Mouse (Mus musculus) midbrain, embryonic 13.5 days (tissue): ENCODE measurements at regions not wholly inside any gene's neighbourhood (a gene's known extent, or its start where the extent isn't known, plus 50 kb on each side); places are given as distances from the start of the nearest gene placed in this dataset.
"Not testable (repeated sequence)": the region's sequence is repeated elsewhere in the genome, so short reads cannot be mapped to it uniquely, and the experiment has no call there.

Experiments
- ATAC-seq: fragments of 200-750 bp; cut with Nextera tagmentation; 2 replicates; pipeline ENCODE4 v1.8.0; 2017; ENCODE audit warnings: mild to moderate bottlenecking, moderate TSS enrichment, moderate library complexity
- H3K27ac ChIP-seq: fragments of 300-500 bp; sonication (generic); 2 replicates; pipeline ENCODE4 v1.5.1; 2015; ENCODE audit warnings: inconsistent platforms, mild to moderate bottlenecking, moderate library complexity
- H3K27me3 ChIP-seq: fragments of 300-500 bp; sonication (generic); 2 replicates; pipeline ENCODE4 v1.6.1; 2015; ENCODE audit warnings: mild to moderate bottlenecking, inconsistent platforms
- H3K36me3 ChIP-seq: fragments of 300-500 bp; sonication (generic); 2 replicates; pipeline ENCODE4 v1.6.1; 2015; ENCODE audit warnings: mild to moderate bottlenecking, inconsistent platforms
- H3K4me1 ChIP-seq: fragments of 300-500 bp; sonication (generic); replicated peaks from 2 replicates; pipeline ENCODE4 v1.6.1; 2015; ENCODE audit warnings: inconsistent platforms
- H3K4me2 ChIP-seq: fragments of 300-500 bp; sonication (generic); replicated peaks from 2 replicates; pipeline ENCODE4 v1.6.1; 2015; ENCODE audit warnings: moderate library complexity, mild to moderate bottlenecking, inconsistent platforms
- H3K4me3 ChIP-seq: fragments of 300-500 bp; sonication (generic); replicated peaks from 2 replicates; pipeline ENCODE4 v1.5.1; 2015; ENCODE audit warnings: mild to moderate bottlenecking, inconsistent platforms
- H3K9ac ChIP-seq: fragments of 300-500 bp; sonication (generic); replicated peaks from 2 replicates; pipeline ENCODE4 v1.6.1; 2015; ENCODE audit warnings: mild to moderate bottlenecking, inconsistent platforms
- H3K9me3 ChIP-seq: fragments of 300-500 bp; sonication (generic); 2 replicates; pipeline ENCODE4 v1.6.1; 2016; ENCODE audit warnings: mild to moderate bottlenecking, inconsistent platforms
- WGBS: fragments of 180-500 bp; shearing (Covaris S2); methylation state at CpG from one replicate; pipeline ENCODE4 v1.1.7; 2015; 5-methylcytosine and 5-hydroxymethylcytosine counted together

GRCm38 (mm10) chr12:117382727-117383126, 133.6 kb upstream of the Rapgef5 start:
- H3K36me3 ChIP-seq, H3K4me3 ChIP-seq, H3K9me3 ChIP-seq, H3K9ac ChIP-seq, H3K27ac ChIP-seq, H3K4me1 ChIP-seq, H3K4me2 ChIP-seq, H3K27me3 ChIP-seq: not testable (repeated sequence)
- ATAC-seq, result 0 out of 2 replicates have a peak, but pooled peaks have one; percentile 27
- WGBS, result 50% methylated on average over 1 of the region's 4 CpGs

GRCm38 (mm10) chr12:117385072-117385666, 131.1 kb upstream of the Rapgef5 start:
- Histone ChIP-seq H3K36me3 (no peaks in the 10 kb centered on the region), H3K9me3 (no peaks in the 10 kb centered on the region), H3K4me1 (no peaks in the 10 kb centered on the region), H3K4me3 (no peak overlapping the region), H3K9ac (no peak overlapping the region), H3K4me2 (no peak overlapping the region), H3K27me3 (no peaks in the 10 kb centered on the region), H3K27ac (no peak overlapping the region)
- ATAC-seq, result peak; percentile 69
- 12% methylated on average over 6 of the region's 6 CpGs for WGBS

- H3K4me3 ChIP-seq, result no peak overlapping the region
- 83% methylated on average over 1 of the region's 1 CpGs for WGBS
Observed at GRCm38 (mm10) chr12:117385697-117386096, 130.6 kb upstream of the Rapgef5 start.

GRCm38 (mm10) chr12:117386957-117387356, 129.3 kb upstream of the Rapgef5 start:
- Histone ChIP-seq H3K27ac (no peak overlapping the region), H3K36me3 (no peaks in the 10 kb centered on the region), H3K4me2 (no peak overlapping the region), H3K27me3 (no peaks in the 10 kb centered on the region), H3K9me3 (no peaks in the 10 kb centered on the region), H3K4me1 (no peaks in the 10 kb centered on the region), H3K9ac (no peak overlapping the region), H3K4me3 (no peak overlapping the region)
- 92% methylated on average over 9 of the region's 9 CpGs for WGBS
- no peak for ATAC-seq

More at GRCm38 (mm10) chr12:117385697-117386096, 130.6 kb upstream of the Rapgef5 start:
- no peaks in the 10 kb centered on the region for H3K4me1 ChIP-seq
- H3K27me3 ChIP-seq, result no peaks in the 10 kb centered on the region
- no peak overlapping the region for H3K9ac ChIP-seq
- H3K9me3 ChIP-seq, result no peaks in the 10 kb centered on the region
- no peak for ATAC-seq
- H3K4me2 ChIP-seq, result no peak overlapping the region
- H3K27ac ChIP-seq, result no peak overlapping the region
- no peaks in the 10 kb centered on the region for H3K36me3 ChIP-seq

- no peak overlapping the region for H3K4me3 ChIP-seq
- no peak overlapping the region for H3K9ac ChIP-seq
- H3K27me3 ChIP-seq, result no peaks in the 10 kb centered on the region
- WGBS, result 83% methylated on average over 7 of the region's 7 CpGs
- no peaks in the 10 kb centered on the region for H3K36me3 ChIP-seq
- ATAC-seq, result 0 out of 2 replicates have a peak, but pooled peaks have one; percentile 24
- H3K27ac ChIP-seq, result no peak overlapping the region
- H3K4me1 ChIP-seq, result no peaks in the 10 kb centered on the region
- no peak overlapping the region for H3K4me2 ChIP-seq
- H3K9me3 ChIP-seq, result no peaks in the 10 kb centered on the region
Observed at GRCm38 (mm10) chr12:117389516-117390347, 126.5 kb upstream of the Rapgef5 start.

GRCm38 (mm10) chr12:117397512-117397911, 118.8 kb upstream of the Rapgef5 start:
- WGBS, result 90% methylated on average over 3 of the region's 3 CpGs
- no peaks in the 10 kb centered on the region for H3K9me3 ChIP-seq
- no peak for ATAC-seq
- H3K27ac ChIP-seq, result no peak overlapping the region
- H3K27me3 ChIP-seq, result no peaks in the 10 kb centered on the region; the same call in 1 of the 2 replicates
- no peak overlapping the region for H3K4me2 ChIP-seq
- no peaks in the 10 kb centered on the region for H3K36me3 ChIP-seq
- H3K9ac ChIP-seq, result no peak overlapping the region
- H3K4me1 ChIP-seq, result no peaks in the 10 kb centered on the region
- no peak overlapping the region for H3K4me3 ChIP-seq

GRCm38 (mm10) chr12:117403513-117404156, 112.6 kb upstream of the Rapgef5 start:
- Histone ChIP-seq H3K9me3 (no peaks in the 10 kb centered on the region), H3K4me3 (no peak overlapping the region), H3K9ac (no peak overlapping the region), H3K4me1 (no peaks in the 10 kb centered on the region; the same call in 1 of the 2 replicates), H3K27me3 (no peaks in the 10 kb centered on the region; the same call in 1 of the 2 replicates), H3K36me3 (no peaks in the 10 kb centered on the region), H3K27ac (no peak overlapping the region), H3K4me2 (no peak overlapping the region)
- ATAC-seq, result peak; percentile 68
- WGBS, result 10% methylated on average over 7 of the region's 7 CpGs

- Histone ChIP-seq H3K9ac (no peak overlapping the region), H3K4me1 (no peaks in the 10 kb centered on the region; the same call in 1 of the 2 replicates), H3K27me3 (no peaks in the 10 kb centered on the region; the same call in 1 of the 2 replicates), H3K4me2 (no peak overlapping the region), H3K4me3 (no peak overlapping the region), H3K9me3 (no peaks in the 10 kb centered on the region), H3K36me3 (no peaks in the 10 kb centered on the region), H3K27ac (no peak overlapping the region)
- WGBS, result 72% methylated on average over 5 of the region's 5 CpGs
- 0 out of 2 replicates have a peak, but pooled peaks have one; percentile 34 for ATAC-seq
Observed at GRCm38 (mm10) chr12:117404157-117404752, 112.0 kb upstream of the Rapgef5 start.

- Histone ChIP-seq H3K27me3 (no peaks in the 10 kb centered on the region; the same call in 1 of the 2 replicates), H3K36me3 (no peaks in the 10 kb centered on the region), H3K9me3 (no peaks in the 10 kb centered on the region), H3K4me2 (no peak overlapping the region), H3K4me3 (no peak overlapping the region), H3K9ac (no peak overlapping the region), H3K27ac (no peak overlapping the region), H3K4me1 (peaks cover 2% of the 10 kb centered on the region)
- 93% methylated on average over 9 of the region's 9 CpGs for WGBS
- ATAC-seq, result no peak
Observed at GRCm38 (mm10) chr12:117406832-117407231, 109.4 kb upstream of the Rapgef5 start.

GRCm38 (mm10) chr12:117410604-117411003, 105.7 kb upstream of the Rapgef5 start:
- no peaks in the 10 kb centered on the region for H3K36me3 ChIP-seq
- no peak overlapping the region for H3K4me3 ChIP-seq
- no peaks in the 10 kb centered on the region for H3K27me3 ChIP-seq
- H3K9ac ChIP-seq, result no peak overlapping the region
- no peak overlapping the region for H3K4me2 ChIP-seq
- WGBS, result 29% methylated on average over 1 of the region's 1 CpGs
- no peaks in the 10 kb centered on the region for H3K9me3 ChIP-seq
- peaks cover 11% of the 10 kb centered on the region for H3K4me1 ChIP-seq
- ATAC-seq, result no peak
- H3K27ac ChIP-seq, result no peak overlapping the region

- Histone ChIP-seq H3K4me2 (no peak overlapping the region), H3K27me3 (no peaks in the 10 kb centered on the region), H3K27ac (no peak overlapping the region), H3K9me3 (no peaks in the 10 kb centered on the region), H3K4me3 (no peak overlapping the region), H3K4me1 (peaks cover 11% of the 10 kb centered on the region), H3K36me3 (no peaks in the 10 kb centered on the region), H3K9ac (no peak overlapping the region)
- ATAC-seq, result no peak
- 49% methylated on average over 6 of the region's 6 CpGs for WGBS
Observed at GRCm38 (mm10) chr12:117412257-117412656, 104.0 kb upstream of the Rapgef5 start.
